Mouse (Mus musculus): ENCODE measurements at regions not wholly inside any gene's neighbourhood (a gene's known extent, or its start where the extent isn't known, plus 50 kb on each side); places are given as distances from the start of the nearest gene placed in this dataset.

DNA sequence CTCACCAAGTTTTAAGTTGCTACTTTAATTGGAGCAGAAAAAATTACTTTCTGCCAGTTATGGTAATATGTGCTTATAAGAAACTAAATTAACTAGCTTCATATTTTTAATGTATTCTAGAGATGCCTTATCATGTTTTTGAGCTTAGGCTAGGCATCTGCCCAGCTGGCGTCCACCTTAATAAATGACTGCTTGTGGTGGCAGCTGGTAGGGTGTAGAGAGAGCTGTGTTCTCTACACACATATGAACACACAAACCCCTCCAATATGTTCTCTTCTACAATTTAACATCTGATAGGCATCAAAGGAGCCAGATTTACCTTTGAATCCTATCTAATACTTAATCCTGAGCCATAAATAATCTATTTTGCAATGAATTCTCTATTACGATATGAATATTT, 173.4 kb downstream of the Gm4340 start:
- DNase-seq: no peak
- Histone ChIP-seq H3K4me3 (ENCODE audit: low read depth, low read length) (no peak overlapping the region), H3K27ac (ENCODE audit: low read depth) (no peak overlapping the region), H3K9me3 (ENCODE audit: low read depth, low read length) (no peaks in the 10 kb centered on the region), H3K4me2 (no peak overlapping the region), H3K36me3 (ENCODE audit: insufficient read depth) (no peaks in the 10 kb centered on the region), H3K27me3 (ENCODE audit: insufficient read depth, low read length) (no peaks in the 10 kb centered on the region), H3K4me1 (ENCODE audit: insufficient read depth) (no peaks in the 10 kb centered on the region), H3K9ac (no peak overlapping the region)
- no peak for TF ChIP-seq CTCF (IDR thresholded peaks at IDR 0.05; ENCODE audit: low read depth)
- no peak for ATAC-seq (ENCODE audit: insufficient read depth)
- WGBS: 86% methylated on average over 2 of the region's 2 CpGs

DNA sequence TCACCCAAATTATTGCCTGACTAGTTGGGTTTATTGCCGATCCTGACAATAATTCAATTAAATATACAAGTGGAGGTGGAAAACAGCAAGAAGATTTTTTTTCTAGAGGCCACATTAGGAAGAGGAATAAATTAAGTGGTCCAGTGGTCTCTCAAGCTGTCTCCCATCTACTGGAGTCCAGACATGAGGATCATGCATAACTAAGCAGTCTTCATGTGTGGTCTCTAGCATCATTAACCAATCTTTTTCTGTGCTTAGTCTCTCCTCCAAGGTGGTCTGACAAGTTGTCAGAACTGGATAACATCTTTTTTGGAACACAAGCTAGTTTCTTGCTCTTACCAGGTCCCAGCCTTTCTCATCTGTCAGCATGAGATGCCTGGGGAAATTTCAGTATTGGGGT, 180.7 kb downstream of the Gm4340 start:
- no peak overlapping the region for H3K4me3 ChIP-seq (ENCODE audit: low read depth, low read length)
- no peak for ATAC-seq (ENCODE audit: insufficient read depth)
- H3K4me2 ChIP-seq: no peak overlapping the region
- no peaks in the 10 kb centered on the region for H3K4me1 ChIP-seq (ENCODE audit: insufficient read depth)
- no peak for TF ChIP-seq CTCF (IDR thresholded peaks at IDR 0.05; ENCODE audit: low read depth)
- H3K27me3 ChIP-seq (ENCODE audit: insufficient read depth, low read length): no peaks in the 10 kb centered on the region
- no peaks in the 10 kb centered on the region for H3K9me3 ChIP-seq (ENCODE audit: low read depth, low read length)
- H3K27ac ChIP-seq (ENCODE audit: low read depth): no peak overlapping the region
- no peaks in the 10 kb centered on the region for H3K36me3 ChIP-seq (ENCODE audit: insufficient read depth)
- peak; percentile 16 for DNase-seq
- H3K9ac ChIP-seq: no peak overlapping the region
- 78% methylated on average over 1 of the region's 1 CpGs for WGBS

DNA sequence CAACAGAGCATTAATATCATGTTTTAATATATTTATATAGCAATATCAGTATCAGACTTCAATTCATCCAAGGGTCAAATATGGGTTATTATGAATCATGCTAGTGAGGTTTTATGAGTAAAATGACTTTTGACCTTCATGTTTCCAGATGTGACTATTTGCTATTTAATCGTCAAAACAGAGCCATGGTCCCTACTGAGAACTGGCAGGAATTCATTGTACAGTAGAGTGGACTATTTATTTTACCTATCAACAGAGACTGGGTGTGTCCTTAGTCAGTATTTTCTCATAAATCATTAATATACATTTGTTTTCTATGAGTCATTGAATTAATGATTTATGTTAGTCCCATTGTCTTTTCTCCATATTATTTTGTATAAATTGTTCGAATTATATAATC, 194.4 kb downstream of the Gm4340 start:
- Histone ChIP-seq H3K27ac (ENCODE audit: low read depth) (no peak overlapping the region), H3K9ac (no peak overlapping the region), H3K36me3 (ENCODE audit: insufficient read depth) (no peaks in the 10 kb centered on the region), H3K9me3 (ENCODE audit: low read depth, low read length) (no peaks in the 10 kb centered on the region), H3K4me1 (ENCODE audit: insufficient read depth) (no peaks in the 10 kb centered on the region), H3K27me3 (ENCODE audit: insufficient read depth, low read length) (no peaks in the 10 kb centered on the region), H3K4me3 (ENCODE audit: low read depth, low read length) (no peak overlapping the region), H3K4me2 (no peak overlapping the region)
- ATAC-seq (ENCODE audit: insufficient read depth): no peak
- DNase-seq: no peak
- no peak for TF ChIP-seq CTCF (IDR thresholded peaks at IDR 0.05; ENCODE audit: low read depth)
- WGBS: 63% methylated on average over 2 of the region's 2 CpGs

DNA sequence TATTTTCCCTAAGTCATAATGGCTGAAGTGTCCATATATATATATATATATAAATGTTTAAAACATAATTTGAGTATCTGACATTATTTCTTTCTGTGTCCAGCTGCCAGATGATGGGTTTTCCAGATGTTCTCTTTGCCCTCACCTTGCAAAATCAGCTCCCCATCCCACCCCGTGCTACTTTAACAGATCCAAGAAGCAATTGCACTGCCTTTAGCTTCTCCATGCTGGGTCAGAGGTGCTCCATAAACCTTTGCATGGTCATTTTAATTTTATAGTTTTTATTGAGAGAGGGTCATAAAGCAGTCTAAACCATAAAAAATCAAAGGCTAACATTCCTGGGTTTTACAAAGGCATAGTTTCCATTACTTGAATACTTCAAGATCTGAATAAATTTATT, 201.9 kb downstream of the Gm4340 start:
- no peaks in the 10 kb centered on the region for H3K4me1 ChIP-seq (ENCODE audit: insufficient read depth)
- ATAC-seq (ENCODE audit: insufficient read depth) (no peak), DNase-seq (no peak)
- 73% methylated on average over 1 of the region's 1 CpGs for WGBS
- H3K4me3 ChIP-seq (ENCODE audit: low read depth, low read length): no peak overlapping the region
- no peak for TF ChIP-seq CTCF (IDR thresholded peaks at IDR 0.05; ENCODE audit: low read depth)
- no peaks in the 10 kb centered on the region for H3K9me3 ChIP-seq (ENCODE audit: low read depth, low read length)
- no peaks in the 10 kb centered on the region for H3K36me3 ChIP-seq (ENCODE audit: insufficient read depth)
- H3K27me3 ChIP-seq (ENCODE audit: insufficient read depth, low read length): no peaks in the 10 kb centered on the region
- H3K27ac ChIP-seq (ENCODE audit: low read depth): no peak overlapping the region
- H3K4me2 ChIP-seq: no peak overlapping the region
- no peak overlapping the region for H3K9ac ChIP-seq

DNA sequence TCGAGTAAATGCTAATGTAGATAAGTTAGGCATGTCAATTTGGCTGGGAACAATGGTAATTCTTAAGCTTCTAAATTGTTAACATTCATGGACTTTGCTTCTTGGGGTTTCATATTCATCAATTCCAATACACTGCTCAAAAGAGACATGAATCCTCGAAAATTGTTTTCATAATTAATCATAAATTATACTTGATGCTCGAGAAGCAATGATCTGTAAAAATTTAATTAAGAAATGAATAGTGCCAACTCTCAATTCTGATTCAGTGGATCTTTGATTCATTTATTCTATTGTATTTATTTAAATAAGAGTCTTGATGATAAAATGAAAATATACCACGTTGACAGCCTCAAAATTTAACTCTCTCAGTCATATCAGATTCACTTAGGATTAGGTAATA, 214.9 kb downstream of the Gm4340 start:
- 59% methylated on average over 4 of the region's 4 CpGs for WGBS
- no peak for TF ChIP-seq CTCF (IDR thresholded peaks at IDR 0.05; ENCODE audit: low read depth)
- Histone ChIP-seq H3K27ac (ENCODE audit: low read depth) (no peak overlapping the region), H3K9ac (no peak overlapping the region), H3K4me2 (no peak overlapping the region), H3K36me3 (ENCODE audit: insufficient read depth) (no peaks in the 10 kb centered on the region), H3K27me3 (ENCODE audit: insufficient read depth, low read length) (no peaks in the 10 kb centered on the region), H3K4me1 (ENCODE audit: insufficient read depth) (no peaks in the 10 kb centered on the region), H3K9me3 (ENCODE audit: low read depth, low read length) (no peaks in the 10 kb centered on the region), H3K4me3 (ENCODE audit: low read depth, low read length) (no peak overlapping the region)
- DNase-seq (no peak), ATAC-seq (ENCODE audit: insufficient read depth) (no peak)

DNA sequence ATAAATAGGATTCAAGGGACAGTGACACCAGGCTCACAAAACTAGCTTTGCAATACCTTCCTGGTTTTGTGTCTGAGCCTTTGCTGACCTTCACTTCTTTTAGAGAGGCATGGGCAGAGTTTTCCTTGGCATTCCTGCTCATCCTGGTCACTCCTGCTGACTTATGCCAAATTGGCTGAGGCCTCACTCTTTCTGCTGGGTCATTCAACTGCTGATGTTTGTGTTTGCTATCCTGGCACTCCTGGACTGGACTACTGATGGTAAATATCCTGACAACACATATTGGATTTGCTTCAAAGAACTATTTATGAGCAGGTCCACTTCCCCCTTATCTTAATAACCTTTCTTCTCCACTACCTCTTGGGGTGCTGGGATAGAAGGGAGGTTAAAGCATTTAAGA, 228.7 kb downstream of the Gm4340 start:
- Histone ChIP-seq H3K9me3 (ENCODE audit: low read depth, low read length) (no peaks in the 10 kb centered on the region), H3K27ac (ENCODE audit: low read depth) (no peak overlapping the region), H3K4me2 (no peak overlapping the region), H3K9ac (no peak overlapping the region), H3K4me1 (ENCODE audit: insufficient read depth) (no peaks in the 10 kb centered on the region), H3K27me3 (ENCODE audit: insufficient read depth, low read length) (no peaks in the 10 kb centered on the region), H3K4me3 (ENCODE audit: low read depth, low read length) (no peak overlapping the region), H3K36me3 (ENCODE audit: insufficient read depth) (no peaks in the 10 kb centered on the region)
- DNase-seq (no peak), ATAC-seq (ENCODE audit: insufficient read depth) (no peak)
- no peak for TF ChIP-seq CTCF (IDR thresholded peaks at IDR 0.05; ENCODE audit: low read depth)

DNA sequence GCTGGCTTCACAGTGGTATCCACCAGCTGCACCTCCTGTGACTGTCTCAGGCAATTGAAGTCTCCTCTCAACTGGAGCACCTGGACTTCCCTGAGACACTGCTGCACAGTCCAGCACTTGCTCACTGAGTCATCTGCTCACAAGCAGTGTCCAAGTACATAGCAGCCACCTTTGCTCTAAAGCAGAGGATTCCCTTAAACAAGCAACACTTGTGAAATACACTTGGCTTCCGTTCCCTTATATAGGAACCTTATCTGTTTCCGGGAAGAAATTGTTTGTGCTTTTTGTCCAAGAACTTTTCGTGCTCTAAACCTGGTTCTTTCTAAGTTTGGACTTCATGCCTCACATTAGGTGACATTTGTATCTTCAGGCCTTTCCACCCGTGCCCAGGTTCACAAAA, 229.3 kb downstream of the Gm4340 start:
- no peak overlapping the region for H3K4me3 ChIP-seq (ENCODE audit: low read depth, low read length)
- TF ChIP-seq CTCF (IDR thresholded peaks at IDR 0.05; ENCODE audit: low read depth): no peak
- no peaks in the 10 kb centered on the region for H3K27me3 ChIP-seq (ENCODE audit: insufficient read depth, low read length)
- H3K4me1 ChIP-seq (ENCODE audit: insufficient read depth): no peaks in the 10 kb centered on the region
- DNase-seq: no peak
- no peak overlapping the region for H3K9ac ChIP-seq
- 71% methylated on average over 4 of the region's 4 CpGs for WGBS
- ATAC-seq (ENCODE audit: insufficient read depth): no peak
- no peaks in the 10 kb centered on the region for H3K36me3 ChIP-seq (ENCODE audit: insufficient read depth)
- no peak overlapping the region for H3K4me2 ChIP-seq
- no peak overlapping the region for H3K27ac ChIP-seq (ENCODE audit: low read depth)
- H3K9me3 ChIP-seq (ENCODE audit: low read depth, low read length): no peaks in the 10 kb centered on the region

DNA sequence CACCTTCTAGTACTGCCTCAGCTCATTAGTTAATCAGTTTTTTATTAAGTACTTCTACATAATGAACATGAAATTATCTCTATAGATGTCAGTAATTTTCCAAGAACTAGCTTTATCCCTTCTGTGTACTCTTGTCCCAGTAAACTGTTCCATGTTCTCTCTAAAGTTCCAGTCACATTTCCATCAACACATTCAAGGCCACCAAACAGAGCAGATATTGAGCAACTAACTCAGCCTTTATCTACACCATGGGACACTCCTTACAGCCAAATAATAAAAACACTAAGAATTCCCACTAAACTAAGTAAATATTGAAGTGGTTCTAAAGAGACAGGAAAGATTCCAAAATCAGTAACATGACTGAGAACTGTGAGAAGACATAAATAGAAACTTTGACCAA, 229.9 kb downstream of the Gm4340 start:
- TF ChIP-seq CTCF (IDR thresholded peaks at IDR 0.05; ENCODE audit: low read depth): no peak
- ATAC-seq (ENCODE audit: insufficient read depth) (no peak), DNase-seq (no peak)
- Histone ChIP-seq H3K9me3 (ENCODE audit: low read depth, low read length) (no peaks in the 10 kb centered on the region), H3K27me3 (ENCODE audit: insufficient read depth, low read length) (no peaks in the 10 kb centered on the region), H3K4me1 (ENCODE audit: insufficient read depth) (no peaks in the 10 kb centered on the region), H3K36me3 (ENCODE audit: insufficient read depth) (no peaks in the 10 kb centered on the region), H3K4me2 (no peak overlapping the region), H3K4me3 (ENCODE audit: low read depth, low read length) (no peak overlapping the region), H3K27ac (ENCODE audit: low read depth) (no peak overlapping the region), H3K9ac (no peak overlapping the region)

All from lung, embryonic 14.5 days (tissue).